Mouse (Mus musculus) heart, postnatal 0 days (tissue): ENCODE measurements around the gene Raver2.

Source experiments
- CTCF ChIP-seq: IDR thresholded peaks from 2 replicates; pipeline ENCODE4 v1.5.1; 2016; ENCODE audit warnings: antibody characterized with exemption, control low read depth, low read depth
- EP300 ChIP-seq: IDR thresholded peaks from 2 replicates; pipeline ENCODE4 v1.6.1; 2016; ENCODE audit warnings: antibody characterized with exemption, low read depth

- TF ChIP-seq CTCF (no peak), EP300 (no peak)
Observed at GRCm38 (mm10) chr4:101037156-101037555, 31.6 kb upstream of the Raver2 start.
